In the genomic region with DNA sequence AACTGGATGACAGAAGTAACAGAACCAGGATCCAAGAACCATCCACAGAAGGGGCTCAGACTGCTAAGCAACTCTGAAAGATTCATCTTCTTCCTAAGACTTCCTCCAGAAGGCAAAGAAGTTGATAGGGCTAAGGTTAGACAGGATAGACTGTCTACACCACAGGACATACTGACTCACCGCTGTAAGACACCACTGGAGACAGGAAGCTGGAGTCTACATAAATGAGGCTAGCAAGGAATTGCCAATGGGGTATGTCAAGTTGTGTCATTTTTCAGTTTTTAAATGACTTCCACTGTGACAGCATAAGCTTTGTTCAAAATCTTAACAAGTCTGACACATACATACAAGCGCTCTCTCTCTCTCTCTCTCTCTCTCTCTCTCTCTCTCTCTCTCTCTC, we compare ENCODE assay signal across 18 mouse cellular contexts.
"Had no signal": no experiment of that assay in that cellular context is flagged by ENCODE, and none has a peak within 500 bp of the region (broad histone marks: within the 10 kb centered on the region; RNA-seq: fewer than 3 reads in every experiment).

No protein-coding gene starts in this region.

- H3K27ac ChIP-seq: left cerebral cortex, adult 2 months; liver, embryonic 14.5 days; macrophage; midbrain, embryonic 12.5 days; neural tube, embryonic 13.5 days had no signal

- DNase-seq: kidney, adult 9 months; kidney, postnatal 14 days; kidney, postnatal 4 days; liver, postnatal 0 days; lung, embryonic 14.5 days; retina, postnatal 1 day; right cerebral cortex, postnatal 25 days; thymus, adult 2 months; thymus, postnatal 14 days; thymus, postnatal 4 days had no signal

- H3K27me3 ChIP-seq: midbrain, embryonic 12.5 days; neural tube, embryonic 13.5 days had no signal

- H3K36me3 ChIP-seq: midbrain, embryonic 12.5 days; neural tube, embryonic 13.5 days had no signal

- ATAC-seq: liver, postnatal 0 days; lung, postnatal 0 days; midbrain, embryonic 16.5 days had no signal

- H3K9ac ChIP-seq: liver, embryonic 14.5 days; liver, postnatal 0 days; lung, embryonic 14.5 days; midbrain, embryonic 12.5 days; neural tube, embryonic 13.5 days had no signal

- H3K4me2 ChIP-seq: lung, embryonic 14.5 days; midbrain, embryonic 12.5 days; neural tube, embryonic 13.5 days had no signal

- H3K9me3 ChIP-seq: midbrain, embryonic 12.5 days; neural tube, embryonic 13.5 days had no signal

- H3K4me3 ChIP-seq: left cerebral cortex, adult 2 months; midbrain, embryonic 12.5 days; myocyte; neural tube, embryonic 13.5 days had no signal
